Comparison of ENCODE assay signal across 28 mouse cellular contexts in the genomic region with DNA sequence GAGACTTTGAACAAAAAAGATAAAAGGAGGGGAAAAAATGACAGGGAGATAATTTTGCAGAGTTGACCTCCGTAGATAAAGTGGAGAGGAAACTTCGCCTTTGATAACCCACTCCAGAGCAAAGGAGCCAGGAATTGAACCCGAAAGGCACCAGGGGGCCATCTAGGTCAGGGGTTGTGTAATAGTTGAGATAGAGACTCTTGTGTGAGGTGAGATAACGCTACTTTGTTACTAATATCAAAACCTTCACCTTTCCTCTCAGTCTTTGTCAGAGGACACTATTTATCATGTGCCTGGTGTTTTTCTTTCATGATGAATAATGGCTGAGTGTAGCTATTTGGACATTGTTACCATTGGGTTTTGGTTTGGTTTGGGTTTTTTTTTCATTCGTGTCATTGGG. TPM values are rescaled to one million over a fixed set of nuclear protein-coding genes. Genes with fewer than 3 reads are reported as not detected.
A peak's percentile ranks its signal among the peaks of the same experiment; 100 is the strongest.
DNase-seq lines count a peak whose midpoint lies in the region; ATAC-seq and TF ChIP-seq lines count a peak whose summit lies in the region.
"Had no signal": no experiment of that assay in that cellular context is flagged by ENCODE, and none has a peak within 500 bp of the region (broad histone marks: within the 10 kb centered on the region; RNA-seq: fewer than 3 reads in every experiment).

No protein-coding gene starts in this region.

- H3K4me2 ChIP-seq in hindbrain, embryonic 13.5 days, result no peak overlapping the region
- no peak overlapping the region for H3K4me2 ChIP-seq in hindbrain, embryonic 16.5 days (ENCODE audit: low read length)
- no peak overlapping the region; the same call in 1 of the 2 replicates for H3K4me2 ChIP-seq in liver, embryonic 11.5 days
- H3K4me2 ChIP-seq in liver, embryonic 16.5 days (ENCODE audit: low read depth, low read length), result no peak overlapping the region
- H3K4me2 ChIP-seq: embryonic facial prominence, embryonic 15.5 days; forebrain, embryonic 12.5 days; heart, embryonic 15.5 days; hindbrain, embryonic 12.5 days; midbrain, embryonic 13.5 days had no signal

- WGBS in hindbrain, embryonic 13.5 days, result 83% methylated on average over 5 of the region's 5 CpGs
- WGBS in hindbrain, embryonic 16.5 days, result 80% methylated on average over 5 of the region's 5 CpGs
- 31% methylated on average over 5 of the region's 5 CpGs for WGBS in liver, embryonic 11.5 days
- WGBS in liver, embryonic 16.5 days (ENCODE audit: insufficient replicate concordance), result 15% methylated on average over 5 of the region's 5 CpGs

- H3K4me3 ChIP-seq in hindbrain, embryonic 13.5 days, result no peak overlapping the region
- H3K4me3 ChIP-seq in hindbrain, embryonic 16.5 days (ENCODE audit: low read length), result no peak overlapping the region
- no peak overlapping the region; a peak in 2 of 4 replicates for H3K4me3 ChIP-seq in MEL (ENCODE audit: control insufficient read depth in 1 of 2, insufficient read depth in 1 of 2, low read depth in 2 of 2, low read length in 2 of 2)
- no peak overlapping the region for H3K4me3 ChIP-seq in liver, embryonic 11.5 days (ENCODE audit: low read depth, low read length)
- H3K4me3 ChIP-seq in liver, embryonic 16.5 days (ENCODE audit: low read depth, low read length), result no peak overlapping the region
- H3K4me3 ChIP-seq: embryonic facial prominence, embryonic 10.5 days; embryonic facial prominence, embryonic 15.5 days; forebrain, embryonic 12.5 days; heart, embryonic 10.5 days; heart, embryonic 15.5 days; hindbrain, embryonic 12.5 days; megakaryocyte, embryonic 14.5 days; midbrain, embryonic 13.5 days had no signal

- ATAC-seq in hindbrain, embryonic 13.5 days (ENCODE audit: low FRiP score), result no peak
- no peak for ATAC-seq in hindbrain, embryonic 16.5 days
- peak; percentile 75 for ATAC-seq in liver, embryonic 11.5 days (replicated peaks; ENCODE audit: low FRiP score)
- peak; percentile 49 for ATAC-seq in liver, embryonic 16.5 days (ENCODE audit: low read depth)
- ATAC-seq in CD4-positive, CD25-positive, alpha-beta regulatory T cell, adult 4 months, result no peak
- ATAC-seq: inflammation-experienced regulatory T-cells, adult 6 months; midbrain, embryonic 13.5 days had no signal

- no peak for TF ChIP-seq CTCF in MEL (IDR thresholded peaks at IDR 0.05 in 2 of 3, conservative IDR thresholded peaks at IDR 0.05 in 1 of 3; ENCODE audit: control insufficient read depth in 1 of 3, insufficient read depth in 1 of 3, low read depth in 2 of 3, low read length in 3 of 3, poor library complexity in 1 of 3, severe bottlenecking in 1 of 3)

- H3K4me1 ChIP-seq in hindbrain, embryonic 13.5 days (replicated peaks), result peaks cover 12% of the 10 kb centered on the region
- peaks cover 2% of the 10 kb centered on the region; the same call in 1 of the 2 replicates for H3K4me1 ChIP-seq in hindbrain, embryonic 16.5 days (ENCODE audit: control insufficient read depth, insufficient read depth, low read depth, low read length)
- peaks cover 6 to 26% of the 10 kb centered on the region in 2 experiments for H3K4me1 ChIP-seq in MEL (ENCODE audit: control insufficient read depth in 1 of 2, insufficient read depth in 2 of 2, low read length in 2 of 2)
- H3K4me1 ChIP-seq in liver, embryonic 11.5 days (replicated peaks; ENCODE audit: control insufficient read depth, insufficient read depth, low read length), result peaks cover 22% of the 10 kb centered on the region
- H3K4me1 ChIP-seq in liver, embryonic 16.5 days (ENCODE audit: control insufficient read depth, low read depth, low read length), result peaks cover 10% of the 10 kb centered on the region
- H3K4me1 ChIP-seq: midbrain, embryonic 13.5 days had no signal

- H3K36me3 ChIP-seq in hindbrain, embryonic 13.5 days, result no peaks in the 10 kb centered on the region; the same call in 1 of the 2 replicates
- H3K36me3 ChIP-seq in hindbrain, embryonic 16.5 days (ENCODE audit: control insufficient read depth, insufficient read depth, low read length), result no peaks in the 10 kb centered on the region
- H3K36me3 ChIP-seq in MEL (ENCODE audit: control insufficient read depth in 1 of 2, insufficient read depth in 2 of 2, low read length in 2 of 2), result peaks cover 0 to 22% of the 10 kb centered on the region in 2 experiments; a peak in 2 of 4 replicates
- no peaks in the 10 kb centered on the region for H3K36me3 ChIP-seq in liver, embryonic 11.5 days (ENCODE audit: control insufficient read depth, insufficient read depth, low read length)
- no peaks in the 10 kb centered on the region for H3K36me3 ChIP-seq in liver, embryonic 16.5 days (ENCODE audit: control insufficient read depth, insufficient read depth)
- H3K36me3 ChIP-seq: embryonic facial prominence, embryonic 10.5 days; embryonic facial prominence, embryonic 15.5 days; forebrain, embryonic 12.5 days; heart, embryonic 10.5 days; heart, embryonic 15.5 days; hindbrain, embryonic 12.5 days; midbrain, embryonic 13.5 days had no signal

- no peaks in the 10 kb centered on the region for H3K9me3 ChIP-seq in hindbrain, embryonic 13.5 days
- H3K9me3 ChIP-seq in hindbrain, embryonic 16.5 days (ENCODE audit: control insufficient read depth, low read length), result no peaks in the 10 kb centered on the region
- H3K9me3 ChIP-seq in MEL (replicated peaks; ENCODE audit: insufficient read depth, low read length), result no peaks in the 10 kb centered on the region
- no peaks in the 10 kb centered on the region for H3K9me3 ChIP-seq in liver, embryonic 11.5 days (ENCODE audit: control insufficient read depth, low read length)
- H3K9me3 ChIP-seq in liver, embryonic 16.5 days (replicated peaks; ENCODE audit: control insufficient read depth, low read length), result no peaks in the 10 kb centered on the region
- H3K9me3 ChIP-seq: embryonic facial prominence, embryonic 10.5 days; embryonic facial prominence, embryonic 15.5 days; forebrain, embryonic 12.5 days; heart, embryonic 10.5 days; heart, embryonic 15.5 days; hindbrain, embryonic 12.5 days; midbrain, embryonic 13.5 days had no signal

- DNase-seq in MEL (ENCODE audit: low read depth, low spot score), result peak; percentile 47
- no peak for DNase-seq in liver, embryonic 11.5 days (ENCODE audit: low spot score)
- no peak for DNase-seq in layer of hippocampus, postnatal 14 days (ENCODE audit: low spot score in 2 of 2)
- no peak for DNase-seq in left cerebral cortex, adult 9 months (ENCODE audit: low spot score in 2 of 2)
- DNase-seq: cerebellum, adult 18-20 months; cerebellum, postnatal 10 days; gastrocnemius, postnatal 14 days; heart, adult 11 months; heart, postnatal 36 days; kidney, adult 2 months; kidney, postnatal 36 days; layer of hippocampus, postnatal 36 days; lung, postnatal 36 days; right cerebral cortex, postnatal 14 days had no signal

- no peak for TF ChIP-seq POLR2A in MEL (IDR thresholded peaks at IDR 0.05; ENCODE audit: control insufficient read depth in 1 of 2, insufficient read depth in 1 of 2, low read depth in 1 of 2, low read length in 2 of 2, poor library complexity in 1 of 2)

- peak; percentile 77 to 78; a peak in 3 of 4 replicates for TF ChIP-seq EP300 in MEL (IDR thresholded peaks at IDR 0.05; ENCODE audit: low read depth in 1 of 2, low read length in 2 of 2)

- 0 out of 2 replicates have a peak overlapping the region, but pooled peaks have one; percentile 10 for H3K9ac ChIP-seq in hindbrain, embryonic 13.5 days
- no peak overlapping the region for H3K9ac ChIP-seq in hindbrain, embryonic 16.5 days (ENCODE audit: low read depth, low read length)
- no peak overlapping the region for H3K9ac ChIP-seq in MEL (ENCODE audit: control insufficient read depth, low read depth, low read length, poor library complexity, severe bottlenecking)
- no peak overlapping the region for H3K9ac ChIP-seq in liver, embryonic 11.5 days (ENCODE audit: low read depth, low read length)
- no peak overlapping the region for H3K9ac ChIP-seq in liver, embryonic 16.5 days (ENCODE audit: low read depth, low read length)
- H3K9ac ChIP-seq: embryonic facial prominence, embryonic 15.5 days; forebrain, embryonic 12.5 days; heart, embryonic 15.5 days; hindbrain, embryonic 12.5 days; midbrain, embryonic 13.5 days had no signal

- H3K27ac ChIP-seq in hindbrain, embryonic 13.5 days, result no peak overlapping the region
- H3K27ac ChIP-seq in hindbrain, embryonic 16.5 days (ENCODE audit: low read depth, low read length), result no peak overlapping the region
- H3K27ac ChIP-seq in MEL (ENCODE audit: control insufficient read depth, low read depth, low read length), result peak overlapping the region; percentile 65
- H3K27ac ChIP-seq in liver, embryonic 11.5 days (ENCODE audit: low read depth, low read length), result peak overlapping the region; percentile 60; the same call in 1 of the 2 replicates
- H3K27ac ChIP-seq in liver, embryonic 16.5 days (ENCODE audit: low read length), result no peak overlapping the region
- H3K27ac ChIP-seq: embryonic facial prominence, embryonic 10.5 days; embryonic facial prominence, embryonic 15.5 days; forebrain, embryonic 12.5 days; heart, embryonic 10.5 days; heart, embryonic 15.5 days; hindbrain, embryonic 12.5 days; midbrain, embryonic 13.5 days had no signal

- no peak; the same call in 1 of the 2 replicates for TF ChIP-seq RAD21 in MEL (IDR thresholded peaks at IDR 0.05; ENCODE audit: low read depth, low read length)

- H3K79me2 ChIP-seq in MEL (ENCODE audit: control insufficient read depth, insufficient read depth, low read length, poor library complexity), result no peaks in the 10 kb centered on the region

- H3K27me3 ChIP-seq in hindbrain, embryonic 13.5 days, result peaks cover 3% of the 10 kb centered on the region; the same call in 1 of the 2 replicates
- H3K27me3 ChIP-seq in hindbrain, embryonic 16.5 days (replicated peaks; ENCODE audit: control insufficient read depth, insufficient read depth, low read length), result no peaks in the 10 kb centered on the region
- H3K27me3 ChIP-seq in MEL (ENCODE audit: control insufficient read depth in 1 of 2, insufficient read depth in 2 of 2, low read length in 2 of 2), result no peaks in the 10 kb centered on the region
- H3K27me3 ChIP-seq in liver, embryonic 11.5 days (replicated peaks; ENCODE audit: control insufficient read depth, insufficient read depth, low read length), result no peaks in the 10 kb centered on the region
- no peaks in the 10 kb centered on the region for H3K27me3 ChIP-seq in liver, embryonic 16.5 days (ENCODE audit: control insufficient read depth, insufficient read depth, low read depth, low read length)
- H3K27me3 ChIP-seq: embryonic facial prominence, embryonic 15.5 days; heart, embryonic 15.5 days; hindbrain, embryonic 12.5 days; Patski had no signal

RNA-seq across cellular contexts. Expression of gene Mdm2, which starts 32.2 kb away (rescaled TPM):
- 53.6 and 56.5 TPM in 2 replicates for polyA plus RNA-seq in hindbrain, embryonic 13.5 days (2015; fragmentation: Nextera tagmentation; extraction: Ambion mirVana)
- 40.0 and 50.1 TPM in 2 replicates for polyA plus RNA-seq in hindbrain, embryonic 16.5 days (2015; fragmentation: Nextera tagmentation; extraction: Ambion mirVana)
- total RNA-seq in MEL (2012; rRNA removed), result 35.2 and 35.3 TPM in 2 replicates
- polyA plus RNA-seq in MEL (2012; ENCODE audit: insufficient read depth in 1 of 2, insufficient read length in 2 of 2, low read depth in 1 of 2, low replicate concordance in 2 of 2, missing spikeins in 1 of 2), result 100 to 1,000 TPM in 1 of 2 experiments, 10 to 100 TPM in 1; 42.2 to 601 TPM
- 56.0 and 56.7 TPM in 2 replicates for polyA plus RNA-seq in liver, embryonic 11.5 days (2014; fragmentation: Nextera tagmentation; extraction: Ambion mirVana)
- polyA plus RNA-seq in liver, embryonic 16.5 days (2015; fragmentation: Nextera tagmentation; extraction: Ambion mirVana), result 20.3 and 20.7 TPM in 2 replicates
- 10 to 100 TPM; 47.3 to 54.7 TPM for polyA plus RNA-seq in CD4-positive, CD25-positive, alpha-beta regulatory T cell, adult 4 months (2017; shearing (Covaris generic))
- total RNA-seq in layer of hippocampus, postnatal 14 days (2021), result 10 to 100 TPM; 59.1 to 62.8 TPM

RNA-seq across cellular contexts. Expression of gene Cpm, which starts 49.1 kb away (rescaled TPM):
- polyA plus RNA-seq in hindbrain, embryonic 13.5 days (2015; fragmentation: Nextera tagmentation; extraction: Ambion mirVana), result 3.1 and 3.7 TPM in 2 replicates
- polyA plus RNA-seq in hindbrain, embryonic 16.5 days (2015; fragmentation: Nextera tagmentation; extraction: Ambion mirVana), result 2.7 and 3.9 TPM in 2 replicates
- total RNA-seq in MEL (2012; rRNA removed), result 0.04 TPM in 1 of 2 replicates, not detected in the other
- under 1 TPM in 1 of 2 experiments, not detected in 1; 0.40 TPM for polyA plus RNA-seq in MEL (2012; ENCODE audit: insufficient read depth in 1 of 2, insufficient read length in 2 of 2, low read depth in 1 of 2, low replicate concordance in 2 of 2, missing spikeins in 1 of 2)
- 55.7 and 55.9 TPM in 2 replicates for polyA plus RNA-seq in liver, embryonic 11.5 days (2014; fragmentation: Nextera tagmentation; extraction: Ambion mirVana)
- polyA plus RNA-seq in liver, embryonic 16.5 days (2015; fragmentation: Nextera tagmentation; extraction: Ambion mirVana), result 47.0 and 61.6 TPM in 2 replicates
- 10 to 100 TPM; 26.0 to 26.2 TPM for polyA plus RNA-seq in CD4-positive, CD25-positive, alpha-beta regulatory T cell, adult 4 months (2017; shearing (Covaris generic))
- 1 to 10 TPM; 7.7 to 7.8 TPM for total RNA-seq in layer of hippocampus, postnatal 14 days (2021)

Comparison
In these comparisons a context has a peak if more than half of its experiments do, and no peak if none do; other contexts are left out.
1. H3K27ac ChIP-seq: peak in MEL (single experiment) and liver, embryonic 11.5 days (single experiment); none in hindbrain, embryonic 13.5 days (single experiment), hindbrain, embryonic 16.5 days (single experiment) and liver, embryonic 16.5 days (single experiment).
2. ATAC-seq: peak in liver, embryonic 11.5 days (single experiment) and liver, embryonic 16.5 days (single experiment); none in hindbrain, embryonic 13.5 days (single experiment), hindbrain, embryonic 16.5 days (single experiment) and CD4-positive, CD25-positive, alpha-beta regulatory T cell, adult 4 months (single experiment).